Mouse (Mus musculus): ENCODE data around the gene Pla2g4e. TPM values are rescaled to one million over a fixed set of nuclear protein-coding genes. Genes with fewer than 3 reads are reported as not detected.
A peak's percentile ranks its signal among the peaks of the same experiment; 100 is the strongest.
"Not testable (repeated sequence)": the region's sequence is repeated elsewhere in the genome, so short reads cannot be mapped to it uniquely, and the experiment has no call there.

Pla2g4e gene
- polyA plus RNA-seq, 1 experiment = 0.33 TPM

DNA sequence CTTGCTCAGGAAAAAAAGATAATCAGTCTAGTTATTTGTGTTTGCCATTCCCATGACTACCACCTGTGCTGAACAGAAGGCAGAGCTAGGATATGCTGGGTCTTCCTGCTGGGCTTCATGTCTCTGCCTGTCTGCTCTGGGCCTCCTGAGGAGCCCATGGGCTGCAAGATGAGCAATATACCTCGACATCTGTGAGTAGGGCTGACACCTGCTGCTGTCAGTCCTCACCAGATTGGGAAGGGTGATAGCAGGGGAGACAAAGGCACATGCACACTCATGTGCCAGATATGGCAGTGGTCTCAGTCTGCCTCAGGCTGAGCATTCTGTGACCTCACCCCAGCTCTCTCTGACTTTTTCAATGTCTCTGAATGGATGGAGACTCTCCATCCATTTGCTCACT, 17.7 kb upstream of the Pla2g4e start:
- H3K4me1 ChIP-seq (ENCODE audit: control insufficient read depth, insufficient read depth, low read length) = no peaks in the 10 kb centered on the region
- no peaks in the 10 kb centered on the region for H3K27me3 ChIP-seq (replicated peaks; ENCODE audit: control insufficient read depth, insufficient read depth, low read length)
- no peaks in the 10 kb centered on the region for H3K36me3 ChIP-seq (ENCODE audit: control insufficient read depth, insufficient read depth, low read length)
- H3K27ac ChIP-seq (ENCODE audit: insufficient read depth, low read depth, low read length) = no peak overlapping the region
- 15% methylated on average over 1 of the region's 1 CpGs for WGBS
- no peak for DNase-seq
- no peak overlapping the region for H3K4me3 ChIP-seq (ENCODE audit: insufficient read depth, low read depth, low read length)
- TF ChIP-seq POLR2A (IDR thresholded peaks at IDR 0.05; ENCODE audit: low read depth, low read length) = no peak
- no peak for TF ChIP-seq CTCF (conservative IDR thresholded peaks at IDR 0.05; ENCODE audit: insufficient read depth, insufficient read length, low read depth, low read length)

DNA sequence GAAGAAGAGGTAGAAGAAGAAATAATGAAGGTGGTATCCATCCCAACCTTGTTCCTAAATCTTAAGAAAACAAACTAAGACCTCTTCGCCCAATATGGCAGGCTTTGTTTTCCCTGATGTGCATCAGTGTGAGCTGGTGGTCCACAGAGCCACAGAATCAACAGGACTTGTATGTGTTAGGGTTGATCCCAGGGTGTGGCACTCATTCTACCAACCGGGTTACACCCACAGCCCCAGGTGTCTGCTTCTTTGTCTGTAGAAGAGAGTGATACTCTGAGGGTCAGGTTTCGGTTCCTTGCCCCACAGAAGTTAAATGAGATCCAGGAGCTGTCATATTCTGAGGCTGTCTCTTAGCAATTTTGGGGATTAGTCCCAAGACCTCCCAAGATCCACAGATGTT, 16.2 kb upstream of the Pla2g4e start:
- H3K4me3 ChIP-seq (ENCODE audit: insufficient read depth, low read depth, low read length) = no peak overlapping the region
- no peak for DNase-seq
- no peak for TF ChIP-seq POLR2A (IDR thresholded peaks at IDR 0.05; ENCODE audit: low read depth, low read length)
- TF ChIP-seq CTCF (conservative IDR thresholded peaks at IDR 0.05; ENCODE audit: insufficient read depth, insufficient read length, low read depth, low read length) = no peak
- no peaks in the 10 kb centered on the region for H3K27me3 ChIP-seq (replicated peaks; ENCODE audit: control insufficient read depth, insufficient read depth, low read length)
- H3K27ac ChIP-seq (ENCODE audit: insufficient read depth, low read depth, low read length) = no peak overlapping the region
- no peaks in the 10 kb centered on the region for H3K4me1 ChIP-seq (ENCODE audit: control insufficient read depth, insufficient read depth, low read length)
- H3K36me3 ChIP-seq (ENCODE audit: control insufficient read depth, insufficient read depth, low read length) = no peaks in the 10 kb centered on the region
- 73% methylated on average over 3 of the region's 3 CpGs for WGBS

DNA sequence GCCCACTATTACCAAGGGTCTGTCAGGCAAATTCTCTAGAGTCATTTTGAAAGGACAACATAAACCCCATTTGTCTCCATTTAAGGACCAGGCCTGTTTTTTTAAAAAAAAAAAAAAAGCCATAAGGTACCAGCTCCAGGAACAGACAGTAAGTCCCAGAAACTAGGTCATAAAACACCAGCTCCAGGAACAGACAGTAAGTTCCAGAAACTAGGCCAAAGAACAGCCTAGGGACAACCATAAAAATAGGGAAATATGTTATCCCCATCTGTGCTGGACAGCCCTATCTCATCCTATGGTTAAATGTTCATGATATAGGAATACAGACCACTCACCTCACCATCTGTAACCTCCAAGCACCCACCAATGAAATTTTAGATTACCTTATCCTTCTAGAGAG, 11.1 kb upstream of the Pla2g4e start:
- no peak overlapping the region for H3K4me3 ChIP-seq (ENCODE audit: insufficient read depth, low read depth, low read length)
- no peaks in the 10 kb centered on the region for H3K27me3 ChIP-seq (replicated peaks; ENCODE audit: control insufficient read depth, insufficient read depth, low read length)
- H3K27ac ChIP-seq (ENCODE audit: insufficient read depth, low read depth, low read length) = no peak overlapping the region
- TF ChIP-seq POLR2A (IDR thresholded peaks at IDR 0.05; ENCODE audit: low read depth, low read length) (no peak), CTCF (conservative IDR thresholded peaks at IDR 0.05; ENCODE audit: insufficient read depth, insufficient read length, low read depth, low read length) (no peak)
- no peaks in the 10 kb centered on the region for H3K36me3 ChIP-seq (ENCODE audit: control insufficient read depth, insufficient read depth, low read length)
- H3K4me1 ChIP-seq (ENCODE audit: control insufficient read depth, insufficient read depth, low read length) = no peaks in the 10 kb centered on the region
- no peak for DNase-seq

DNA sequence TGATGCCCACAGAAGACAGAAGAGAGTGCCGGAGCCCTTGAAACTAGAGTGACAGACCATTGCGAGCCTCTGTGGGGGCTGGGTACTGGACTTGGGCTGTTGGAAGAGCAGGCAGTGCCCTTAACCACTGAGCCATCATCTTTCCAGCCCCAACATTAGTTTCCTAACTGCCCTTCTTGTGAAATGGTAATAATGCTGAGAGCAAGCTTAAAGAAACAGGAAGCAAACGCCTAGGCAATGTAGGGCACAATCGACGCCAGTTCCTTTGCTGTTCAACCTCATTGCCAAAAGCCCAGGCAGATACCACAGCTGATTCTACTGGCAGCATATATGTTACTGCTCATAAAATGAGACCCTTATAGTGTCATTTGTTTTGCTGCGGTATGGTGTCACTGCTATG, 7.5 kb upstream of the Pla2g4e start:
- no peak for TF ChIP-seq CTCF (conservative IDR thresholded peaks at IDR 0.05; ENCODE audit: insufficient read depth, insufficient read length, low read depth, low read length)
- TF ChIP-seq POLR2A (IDR thresholded peaks at IDR 0.05; ENCODE audit: low read depth, low read length) = no peak
- no peak for DNase-seq
- no peak overlapping the region for H3K4me3 ChIP-seq (ENCODE audit: insufficient read depth, low read depth, low read length)
- no peak overlapping the region for H3K27ac ChIP-seq (ENCODE audit: insufficient read depth, low read depth, low read length)
- 85% methylated on average over 6 of the region's 6 CpGs for WGBS
- H3K4me1 ChIP-seq (ENCODE audit: control insufficient read depth, insufficient read depth, low read length) = no peaks in the 10 kb centered on the region
- H3K36me3 ChIP-seq (ENCODE audit: control insufficient read depth, insufficient read depth, low read length) = no peaks in the 10 kb centered on the region
- H3K27me3 ChIP-seq (replicated peaks; ENCODE audit: control insufficient read depth, insufficient read depth, low read length) = no peaks in the 10 kb centered on the region

DNA sequence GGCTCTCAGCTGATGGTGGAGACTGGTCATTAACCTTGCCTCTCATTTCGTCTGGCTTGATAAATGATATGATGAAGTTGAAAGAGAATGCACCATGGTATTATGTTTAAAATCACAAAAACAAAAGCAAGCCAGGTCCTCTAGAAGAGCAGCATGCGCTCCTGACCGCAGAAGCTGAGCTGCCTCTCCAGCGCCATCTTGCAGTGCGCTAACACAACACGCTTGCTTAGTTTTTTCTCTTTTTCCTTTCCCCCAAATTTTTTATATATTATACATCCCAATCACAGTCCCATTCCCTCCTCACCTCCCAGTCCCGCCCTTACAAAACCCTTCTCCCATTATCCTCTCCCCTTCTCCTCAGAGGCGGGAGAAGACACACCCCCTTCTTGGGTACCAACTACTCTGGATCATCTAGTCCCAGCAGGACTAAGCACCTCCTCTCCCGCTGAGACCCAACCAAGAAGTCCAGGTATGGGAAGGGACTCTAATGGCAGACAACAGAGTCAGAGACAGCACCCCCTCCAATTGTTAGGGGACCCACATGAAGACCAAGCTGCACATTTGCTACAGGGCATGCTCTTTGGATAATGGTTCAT, 384 bp upstream of the Pla2g4e start:
- Histone ChIP-seq H3K27me3 (replicated peaks; ENCODE audit: control insufficient read depth, insufficient read depth, low read length) (no peaks in the 10 kb centered on the region), H3K27ac (ENCODE audit: insufficient read depth, low read depth, low read length) (no peak overlapping the region), H3K36me3 (ENCODE audit: control insufficient read depth, insufficient read depth, low read length) (no peaks in the 10 kb centered on the region), H3K4me1 (ENCODE audit: control insufficient read depth, insufficient read depth, low read length) (no peaks in the 10 kb centered on the region), H3K4me3 (ENCODE audit: insufficient read depth, low read depth, low read length) (no peak overlapping the region)
- DNase-seq = no peak
- TF ChIP-seq POLR2A (IDR thresholded peaks at IDR 0.05; ENCODE audit: low read depth, low read length) = no peak
- TF ChIP-seq CTCF (conservative IDR thresholded peaks at IDR 0.05; ENCODE audit: insufficient read depth, insufficient read length, low read depth, low read length) = no peak; the same call in 1 of the 2 replicates
- WGBS = 21% methylated on average over 9 of the region's 9 CpGs

DNA sequence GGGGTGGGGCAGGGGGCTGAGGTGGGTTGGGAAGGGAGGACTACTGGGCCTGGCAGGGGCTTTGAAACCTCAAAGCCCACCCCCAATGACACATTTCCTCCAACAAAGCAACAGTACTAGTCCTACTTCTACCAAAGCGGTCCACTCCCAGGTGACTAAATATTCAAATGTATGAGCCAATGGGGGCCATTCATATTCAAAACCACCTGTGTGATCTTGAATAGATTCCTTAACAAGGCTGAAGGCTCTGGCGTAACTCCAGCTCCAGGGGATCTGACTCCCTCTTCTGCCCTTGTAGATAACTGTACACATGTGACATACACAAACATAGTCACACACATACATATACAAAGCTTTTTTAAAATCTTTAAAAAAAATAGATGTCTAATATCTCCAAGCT, 1.1 kb downstream of the Pla2g4e start:
- no peak for DNase-seq
- WGBS = 97% methylated on average over 2 of the region's 2 CpGs
- no peak overlapping the region for H3K4me3 ChIP-seq (ENCODE audit: insufficient read depth, low read depth, low read length)
- no peak overlapping the region for H3K27ac ChIP-seq (ENCODE audit: insufficient read depth, low read depth, low read length)
- no peaks in the 10 kb centered on the region for H3K27me3 ChIP-seq (replicated peaks; ENCODE audit: control insufficient read depth, insufficient read depth, low read length)
- H3K36me3 ChIP-seq (ENCODE audit: control insufficient read depth, insufficient read depth, low read length) = no peaks in the 10 kb centered on the region
- no peaks in the 10 kb centered on the region for H3K4me1 ChIP-seq (ENCODE audit: control insufficient read depth, insufficient read depth, low read length)
- TF ChIP-seq CTCF (conservative IDR thresholded peaks at IDR 0.05; ENCODE audit: insufficient read depth, insufficient read length, low read depth, low read length) = no peak
- TF ChIP-seq POLR2A (IDR thresholded peaks at IDR 0.05; ENCODE audit: low read depth, low read length) = no peak

- WGBS = 73% methylated on average over 5 of the region's 5 CpGs
Observed at GRCm38 (mm10) chr2:120242791-120243467, 2.2 kb downstream of the Pla2g4e start.

DNA sequence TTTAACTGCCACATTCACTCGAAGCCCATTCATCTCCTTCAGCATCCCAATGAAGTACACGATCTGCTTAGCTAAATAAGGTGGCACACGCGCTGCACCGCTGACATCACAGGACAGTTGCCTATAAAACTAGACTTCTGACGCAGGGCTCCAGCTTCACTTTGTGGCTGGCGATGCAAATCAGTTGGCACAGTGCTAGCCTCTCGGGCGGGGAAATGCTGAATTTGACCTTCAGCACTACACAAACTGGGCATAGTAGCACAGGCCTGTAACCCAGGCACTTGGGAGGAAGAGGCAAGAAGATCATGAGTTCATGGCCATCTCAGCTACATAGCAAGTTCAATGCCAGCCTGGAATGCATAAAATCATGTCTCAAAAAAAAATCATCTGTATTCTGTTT, 6.4 kb downstream of the Pla2g4e start:
- DNase-seq = peak; percentile 28
- H3K4me3 ChIP-seq (ENCODE audit: insufficient read depth, low read depth, low read length); H3K27ac ChIP-seq (ENCODE audit: insufficient read depth, low read depth, low read length); H3K4me1 ChIP-seq (ENCODE audit: control insufficient read depth, insufficient read depth, low read length); H3K36me3 ChIP-seq (ENCODE audit: control insufficient read depth, insufficient read depth, low read length); H3K27me3 ChIP-seq (replicated peaks; ENCODE audit: control insufficient read depth, insufficient read depth, low read length): not testable (repeated sequence)
- WGBS = 78% methylated on average over 9 of the region's 9 CpGs

More at GRCm38 (mm10) chr2:120242791-120243467, 2.2 kb downstream of the Pla2g4e start:
- H3K4me1 ChIP-seq (ENCODE audit: control insufficient read depth, insufficient read depth, low read length) = no peaks in the 10 kb centered on the region
- H3K4me3 ChIP-seq (ENCODE audit: insufficient read depth, low read depth, low read length) = no peak overlapping the region
- H3K36me3 ChIP-seq (ENCODE audit: control insufficient read depth, insufficient read depth, low read length) = no peaks in the 10 kb centered on the region
- no peak for DNase-seq
- no peaks in the 10 kb centered on the region for H3K27me3 ChIP-seq (replicated peaks; ENCODE audit: control insufficient read depth, insufficient read depth, low read length)
- TF ChIP-seq CTCF (conservative IDR thresholded peaks at IDR 0.05; ENCODE audit: insufficient read depth, insufficient read length, low read depth, low read length) (no peak), POLR2A (IDR thresholded peaks at IDR 0.05; ENCODE audit: low read depth, low read length) (no peak)
- no peak overlapping the region for H3K27ac ChIP-seq (ENCODE audit: insufficient read depth, low read depth, low read length)

All from kidney, adult 2 months (tissue).